Mouse (Mus musculus): ENCODE data around the gene Cog4. TPM values are rescaled to one million over a fixed set of nuclear protein-coding genes. Genes with fewer than 3 reads are reported as not detected.
"Not testable (repeated sequence)": the region's sequence is repeated elsewhere in the genome, so short reads cannot be mapped to it uniquely, and the experiment has no call there.

The Cog4 gene
- polyA plus RNA-seq, 2 experiments: 44.5 to 65.5 TPM

GRCm38 (mm10) chr8:110928435-110928834 is 82.0 kb downstream of the Cog4 start:
- H3K4me1 ChIP-seq (ENCODE audit: control insufficient read depth, insufficient read depth, low read length): peaks cover 9% of the 10 kb centered on the region
- no peak for DNase-seq (ENCODE audit: low spot score)
- H3K27me3 ChIP-seq (ENCODE audit: control insufficient read depth, insufficient read depth, low read length): no peaks in the 10 kb centered on the region
- ATAC-seq (ENCODE audit: low FRiP score, low read depth): no peak
- no peak overlapping the region for H3K27ac ChIP-seq (replicated peaks; ENCODE audit: low read depth, low read length)
- H3K9ac ChIP-seq (ENCODE audit: low read depth, low read length, severe bottlenecking): no peak overlapping the region
- no peak overlapping the region for H3K4me3 ChIP-seq (replicated peaks; ENCODE audit: low read length)
- no peak overlapping the region for H3K4me2 ChIP-seq (replicated peaks; ENCODE audit: low read depth, low read length, severe bottlenecking)
- TF ChIP-seq POLR2A (IDR thresholded peaks at IDR 0.05; ENCODE audit: borderline replicate concordance, extremely low read depth, insufficient read depth, insufficient read length): no peak
- peaks cover 7% of the 10 kb centered on the region; the same call in 1 of the 2 replicates for H3K36me3 ChIP-seq (ENCODE audit: control insufficient read depth, insufficient read depth, low read length)
- WGBS: 84% methylated on average over 7 of the region's 7 CpGs
- H3K9me3 ChIP-seq (ENCODE audit: control insufficient read depth, low read length): no peaks in the 10 kb centered on the region

DNA sequence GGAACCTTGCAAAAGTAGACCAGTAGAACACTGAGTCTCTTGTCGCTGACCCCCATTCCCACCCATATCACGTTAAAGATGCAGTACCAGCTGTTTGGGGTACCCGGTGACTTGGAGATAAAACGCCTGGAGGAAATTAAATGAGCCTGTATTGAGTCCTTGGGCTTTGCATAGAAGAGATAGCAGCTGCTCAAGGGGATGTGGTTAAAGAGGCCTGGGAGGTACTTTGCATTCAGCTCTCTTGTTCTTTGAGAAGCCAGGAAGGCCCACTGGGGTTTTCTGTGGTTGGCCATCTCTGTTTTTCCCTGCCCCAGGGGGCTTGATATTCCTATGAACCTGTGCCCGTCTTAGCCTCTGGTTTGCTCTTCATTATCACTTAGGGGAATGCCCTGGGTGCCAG is 82.7 kb downstream of the Cog4 start:
- H3K4me2 ChIP-seq (replicated peaks; ENCODE audit: low read depth, low read length, severe bottlenecking): no peak overlapping the region
- H3K36me3 ChIP-seq (ENCODE audit: control insufficient read depth, insufficient read depth, low read length): peaks cover 3% of the 10 kb centered on the region; the same call in 1 of the 2 replicates
- H3K9ac ChIP-seq (ENCODE audit: low read depth, low read length, severe bottlenecking): no peak overlapping the region
- no peaks in the 10 kb centered on the region for H3K27me3 ChIP-seq (ENCODE audit: control insufficient read depth, insufficient read depth, low read length)
- H3K4me3 ChIP-seq (replicated peaks; ENCODE audit: low read length): no peak overlapping the region
- no peak for DNase-seq (ENCODE audit: low spot score)
- H3K9me3 ChIP-seq (ENCODE audit: control insufficient read depth, low read length): no peaks in the 10 kb centered on the region
- ATAC-seq (ENCODE audit: low FRiP score, low read depth): no peak
- H3K27ac ChIP-seq (replicated peaks; ENCODE audit: low read depth, low read length): no peak overlapping the region
- no peak for TF ChIP-seq POLR2A (IDR thresholded peaks at IDR 0.05; ENCODE audit: borderline replicate concordance, extremely low read depth, insufficient read depth, insufficient read length)
- peaks cover 9% of the 10 kb centered on the region for H3K4me1 ChIP-seq (ENCODE audit: control insufficient read depth, insufficient read depth, low read length)
- WGBS: 72% methylated on average over 5 of the region's 5 CpGs

GRCm38 (mm10) chr8:110929672-110930071 is 83.3 kb downstream of the Cog4 start:
- not testable (repeated sequence) for H3K4me3 ChIP-seq (replicated peaks; ENCODE audit: low read length); ATAC-seq (ENCODE audit: low FRiP score, low read depth); H3K36me3 ChIP-seq (ENCODE audit: control insufficient read depth, insufficient read depth, low read length); H3K27me3 ChIP-seq (ENCODE audit: control insufficient read depth, insufficient read depth, low read length); H3K9me3 ChIP-seq (ENCODE audit: control insufficient read depth, low read length); H3K9ac ChIP-seq (ENCODE audit: low read depth, low read length, severe bottlenecking); H3K4me1 ChIP-seq (ENCODE audit: control insufficient read depth, insufficient read depth, low read length); DNase-seq (ENCODE audit: low spot score); H3K4me2 ChIP-seq (replicated peaks; ENCODE audit: low read depth, low read length, severe bottlenecking); H3K27ac ChIP-seq (replicated peaks; ENCODE audit: low read depth, low read length)
- 100% methylated on average over 6 of the region's 8 CpGs for WGBS

DNA sequence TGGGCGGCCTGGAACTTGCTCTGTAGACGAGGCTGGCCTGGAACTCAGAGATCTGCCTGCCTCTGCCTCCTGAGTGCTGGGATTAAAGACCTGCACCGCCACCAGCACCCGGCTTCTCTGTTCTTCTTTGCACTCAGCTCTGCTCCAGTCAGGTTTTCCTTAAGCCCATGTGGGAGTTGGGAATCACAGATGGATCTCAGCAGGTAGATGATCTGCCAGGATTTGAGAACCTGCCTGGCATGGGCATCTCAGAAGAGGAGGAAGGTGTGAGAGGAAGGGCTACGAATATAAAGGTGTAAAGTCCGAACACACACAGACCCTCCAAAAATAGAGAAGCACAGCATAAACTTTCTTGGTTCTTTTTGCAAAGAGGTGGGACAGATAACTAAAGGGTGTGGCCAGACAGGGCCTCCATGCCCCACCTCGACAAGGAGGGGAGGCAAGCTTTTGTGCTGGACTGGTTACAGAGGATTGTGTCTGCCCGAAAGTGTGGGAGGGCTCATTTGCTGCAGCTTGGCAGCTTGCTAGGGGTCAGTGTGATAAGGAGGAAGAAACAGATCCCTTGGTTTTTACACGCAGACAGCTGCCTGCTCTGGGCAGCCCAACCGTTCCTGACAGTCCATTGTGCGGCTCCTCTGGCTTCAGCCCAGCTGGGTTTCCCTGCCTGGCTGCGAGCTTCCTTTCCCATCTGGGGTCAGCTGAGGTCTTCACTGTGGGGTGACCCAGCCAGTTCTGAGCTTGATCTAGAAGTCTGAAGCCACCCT is 85.0 kb downstream of the Cog4 start:
- no peak for DNase-seq (ENCODE audit: low spot score)
- no peak for ATAC-seq (ENCODE audit: low FRiP score, low read depth)
- Histone ChIP-seq H3K9me3 (ENCODE audit: control insufficient read depth, low read length) (no peaks in the 10 kb centered on the region), H3K9ac (ENCODE audit: low read depth, low read length, severe bottlenecking) (no peak overlapping the region), H3K4me3 (replicated peaks; ENCODE audit: low read length) (no peak overlapping the region), H3K4me2 (replicated peaks; ENCODE audit: low read depth, low read length, severe bottlenecking) (no peak overlapping the region), H3K27ac (replicated peaks; ENCODE audit: low read depth, low read length) (no peak overlapping the region), H3K36me3 (ENCODE audit: control insufficient read depth, insufficient read depth, low read length) (peaks cover 3% of the 10 kb centered on the region; the same call in 1 of the 2 replicates), H3K4me1 (ENCODE audit: control insufficient read depth, insufficient read depth, low read length) (peaks cover 6% of the 10 kb centered on the region), H3K27me3 (ENCODE audit: control insufficient read depth, insufficient read depth, low read length) (no peaks in the 10 kb centered on the region)
- no peak for TF ChIP-seq POLR2A (IDR thresholded peaks at IDR 0.05; ENCODE audit: borderline replicate concordance, extremely low read depth, insufficient read depth, insufficient read length)
- 71% methylated on average over 12 of the region's 12 CpGs for WGBS

Other genes starting within 250 kb of the Cog4 start
- gene Vac14, start 228.0 kb upstream of the Cog4 start, polyA plus RNA-seq (2012; rRNA removed): 24.8 and 29.8 TPM in 2 replicates
- gene Vac14, start 228.0 kb upstream of the Cog4 start, polyA plus RNA-seq (2014; fragmentation: Nextera tagmentation; extraction: Ambion mirVana): 19.1 and 23.3 TPM in 2 replicates
- gene Mtss1l, start 125.1 kb upstream of the Cog4 start, polyA plus RNA-seq (2012; rRNA removed): 78.7 and 115 TPM in 2 replicates
- gene Mtss1l, start 125.1 kb upstream of the Cog4 start, polyA plus RNA-seq (2014; fragmentation: Nextera tagmentation; extraction: Ambion mirVana): 19.1 and 28.0 TPM in 2 replicates
- gene Il34, start 40.7 kb upstream of the Cog4 start, polyA plus RNA-seq (2012; rRNA removed): 1.4 and 1.6 TPM in 2 replicates
- 0.95 and 1.2 TPM in 2 replicates for gene Il34, start 40.7 kb upstream of the Cog4 start, polyA plus RNA-seq (2014; fragmentation: Nextera tagmentation; extraction: Ambion mirVana)
- gene Sf3b3, start 187 bp downstream of the Cog4 start, polyA plus RNA-seq (2012; rRNA removed): 92.7 and 96.2 TPM in 2 replicates
- 132 and 150 TPM in 2 replicates for gene Sf3b3, start 187 bp downstream of the Cog4 start, polyA plus RNA-seq (2014; fragmentation: Nextera tagmentation; extraction: Ambion mirVana)
- gene Fuk, start 55.9 kb downstream of the Cog4 start, polyA plus RNA-seq (2012; rRNA removed): 16.2 and 22.4 TPM in 2 replicates
- 10.4 and 10.6 TPM in 2 replicates for gene Fuk, start 55.9 kb downstream of the Cog4 start, polyA plus RNA-seq (2014; fragmentation: Nextera tagmentation; extraction: Ambion mirVana)
- gene St3gal2, start 73.3 kb downstream of the Cog4 start, polyA plus RNA-seq (2012; rRNA removed): 29.9 and 39.7 TPM in 2 replicates
- 19.2 and 21.5 TPM in 2 replicates for gene St3gal2, start 73.3 kb downstream of the Cog4 start, polyA plus RNA-seq (2014; fragmentation: Nextera tagmentation; extraction: Ambion mirVana)
- gene Ddx19a, start 151.2 kb downstream of the Cog4 start, polyA plus RNA-seq (2012; rRNA removed): 55.6 and 57.8 TPM in 2 replicates
- gene Ddx19a, start 151.2 kb downstream of the Cog4 start, polyA plus RNA-seq (2014; fragmentation: Nextera tagmentation; extraction: Ambion mirVana): 18.0 and 19.5 TPM in 2 replicates
- 5.8 and 5.9 TPM in 2 replicates for gene Ddx19b, start 185.2 kb downstream of the Cog4 start, polyA plus RNA-seq (2012; rRNA removed)
- gene Ddx19b, start 185.2 kb downstream of the Cog4 start, polyA plus RNA-seq (2014; fragmentation: Nextera tagmentation; extraction: Ambion mirVana): 4.0 and 5.5 TPM in 2 replicates
- 41.7 and 46.9 TPM in 2 replicates for gene Aars, start 186.5 kb downstream of the Cog4 start, polyA plus RNA-seq (2012; rRNA removed)
- 50.5 and 52.1 TPM in 2 replicates for gene Aars, start 186.5 kb downstream of the Cog4 start, polyA plus RNA-seq (2014; fragmentation: Nextera tagmentation; extraction: Ambion mirVana)
- gene Exosc6, start 209.7 kb downstream of the Cog4 start, polyA plus RNA-seq (2012; rRNA removed): 6.2 and 8.8 TPM in 2 replicates
- gene Exosc6, start 209.7 kb downstream of the Cog4 start, polyA plus RNA-seq (2014; fragmentation: Nextera tagmentation; extraction: Ambion mirVana): 18.3 and 22.6 TPM in 2 replicates
- 0.04 and 0.06 TPM in 2 replicates for gene Clec18a, start 245.8 kb downstream of the Cog4 start, polyA plus RNA-seq (2012; rRNA removed)
- not detected in 2 replicates for gene Clec18a, start 245.8 kb downstream of the Cog4 start, polyA plus RNA-seq (2014; fragmentation: Nextera tagmentation; extraction: Ambion mirVana)
- 10.3 and 11.0 TPM in 2 replicates for gene Pdpr, start 248.0 kb downstream of the Cog4 start, polyA plus RNA-seq (2012; rRNA removed)
- gene Pdpr, start 248.0 kb downstream of the Cog4 start, polyA plus RNA-seq (2014; fragmentation: Nextera tagmentation; extraction: Ambion mirVana): 7.8 TPM in 2 replicates

Measured in limb, embryonic 14.5 days (tissue).